ENCODE assay signal across 24 mouse cellular contexts in the genomic region with DNA sequence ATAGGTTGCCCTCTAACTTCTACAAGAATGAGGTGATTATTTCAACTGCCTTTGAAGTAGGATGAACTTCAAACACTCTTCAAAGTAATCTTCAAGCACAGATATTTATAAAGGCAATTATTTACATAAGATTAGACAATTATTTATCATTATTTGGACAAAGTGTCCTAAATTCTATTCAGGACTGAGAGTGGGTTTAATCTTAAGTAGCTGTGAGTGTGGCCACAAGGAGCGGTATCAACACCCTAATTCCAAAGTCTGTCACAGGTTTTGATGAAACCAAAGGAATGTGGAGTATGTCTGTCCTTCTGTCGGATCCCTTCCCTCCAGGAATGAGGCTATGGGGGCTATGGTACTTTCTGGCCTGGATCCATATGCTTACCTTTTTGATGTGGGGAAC. TPM values are rescaled to one million over a fixed set of nuclear protein-coding genes. Genes with fewer than 3 reads are reported as not detected.
A peak's percentile ranks its signal among the peaks of the same experiment; 100 is the strongest.
DNase-seq lines count a peak whose midpoint lies in the region; ATAC-seq and TF ChIP-seq lines count a peak whose summit lies in the region.
"Had no signal": no experiment of that assay in that cellular context is flagged by ENCODE, and none has a peak within 500 bp of the region (broad histone marks: within the 10 kb centered on the region; RNA-seq: fewer than 3 reads in every experiment).

No protein-coding gene starts in this region.

- peaks cover 17% of the 10 kb centered on the region for H3K4me1 ChIP-seq in lung, embryonic 14.5 days (ENCODE audit: insufficient read depth)
- peaks cover 40% of the 10 kb centered on the region for H3K4me1 ChIP-seq in lung, embryonic 16.5 days (replicated peaks; ENCODE audit: control insufficient read depth, insufficient read depth, low read length)
- peaks cover 2% of the 10 kb centered on the region for H3K4me1 ChIP-seq in neural tube, embryonic 15.5 days

- H3K27ac ChIP-seq in lung, embryonic 14.5 days (ENCODE audit: low read depth): no peak overlapping the region; the same call in 1 of the 2 replicates
- no peak overlapping the region; the same call in 1 of the 2 replicates for H3K27ac ChIP-seq in lung, embryonic 16.5 days (ENCODE audit: low read length)
- no peak overlapping the region for H3K27ac ChIP-seq in neural tube, embryonic 15.5 days (replicated peaks)
- H3K27ac ChIP-seq: embryonic facial prominence, embryonic 10.5 days; embryonic facial prominence, embryonic 12.5 days; forebrain, embryonic 13.5 days; forebrain, embryonic 15.5 days had no signal

- no peak overlapping the region for H3K4me3 ChIP-seq in lung, embryonic 14.5 days (ENCODE audit: low read depth, low read length)
- no peak overlapping the region for H3K4me3 ChIP-seq in lung, embryonic 16.5 days (ENCODE audit: low read length)
- no peak overlapping the region for H3K4me3 ChIP-seq in neural tube, embryonic 15.5 days (replicated peaks)
- H3K4me3 ChIP-seq: embryonic facial prominence, embryonic 10.5 days; embryonic facial prominence, embryonic 12.5 days; forebrain, embryonic 13.5 days; forebrain, embryonic 15.5 days had no signal

- H3K4me2 ChIP-seq in lung, embryonic 14.5 days: no peak overlapping the region
- H3K4me2 ChIP-seq in lung, embryonic 16.5 days (ENCODE audit: low read depth, low read length): no peak overlapping the region
- no peak overlapping the region for H3K4me2 ChIP-seq in neural tube, embryonic 15.5 days
- H3K4me2 ChIP-seq: embryonic facial prominence, embryonic 12.5 days; forebrain, embryonic 13.5 days; forebrain, embryonic 15.5 days had no signal

- peak; percentile 21 for DNase-seq in lung, embryonic 14.5 days
- DNase-seq in lung, postnatal 10 days: no peak
- no peak for DNase-seq in lung, postnatal 25 days (ENCODE audit: low spot score)
- peak; percentile 76 for DNase-seq in Muller cell, postnatal 12 days (ENCODE audit: inconsistent ontology term)
- DNase-seq: adrenal gland, adult 8-10 months; adrenal gland, postnatal 14 days; adrenal gland, postnatal 36 days; cerebellum, adult 11-12 months; cerebellum, adult 2 months; cerebellum, adult 9-10 months; cerebellum, postnatal 10 days; cerebellum, postnatal 25 days had no signal

- peak; percentile 53 for ATAC-seq in lung, embryonic 14.5 days (ENCODE audit: insufficient read depth)
- ATAC-seq in lung, embryonic 16.5 days (ENCODE audit: low read depth): peak; percentile 41; the same call in 1 of the 2 replicates
- no peak for ATAC-seq in neural tube, embryonic 15.5 days (ENCODE audit: low FRiP score)
- ATAC-seq: activated CD4-positive, CD25-positive, alpha-beta regulatory T cell, adult 4 months; forebrain, embryonic 13.5 days; forebrain, embryonic 15.5 days; Patski had no signal

- peaks cover 25% of the 10 kb centered on the region for H3K36me3 ChIP-seq in lung, embryonic 14.5 days (ENCODE audit: insufficient read depth)
- H3K36me3 ChIP-seq in lung, embryonic 16.5 days (ENCODE audit: control insufficient read depth, insufficient read depth, low read length): peaks cover 10% of the 10 kb centered on the region
- H3K36me3 ChIP-seq in neural tube, embryonic 15.5 days: peaks cover 27% of the 10 kb centered on the region

- H3K9me3 ChIP-seq in lung, embryonic 14.5 days (ENCODE audit: low read depth, low read length): no peaks in the 10 kb centered on the region
- H3K9me3 ChIP-seq in lung, embryonic 16.5 days (ENCODE audit: control insufficient read depth, low read length): no peaks in the 10 kb centered on the region
- no peaks in the 10 kb centered on the region for H3K9me3 ChIP-seq in neural tube, embryonic 15.5 days (replicated peaks)
- H3K9me3 ChIP-seq: embryonic facial prominence, embryonic 10.5 days; embryonic facial prominence, embryonic 12.5 days; forebrain, embryonic 13.5 days; forebrain, embryonic 15.5 days had no signal

- H3K27me3 ChIP-seq in lung, embryonic 14.5 days (ENCODE audit: insufficient read depth, low read length): no peaks in the 10 kb centered on the region
- no peaks in the 10 kb centered on the region for H3K27me3 ChIP-seq in lung, embryonic 16.5 days (ENCODE audit: control insufficient read depth, insufficient read depth, low read depth, low read length)
- no peaks in the 10 kb centered on the region for H3K27me3 ChIP-seq in neural tube, embryonic 15.5 days (replicated peaks)
- H3K27me3 ChIP-seq: embryonic facial prominence, embryonic 12.5 days; forebrain, embryonic 13.5 days; forebrain, embryonic 15.5 days; Patski had no signal

- no peak overlapping the region for H3K9ac ChIP-seq in lung, embryonic 14.5 days
- H3K9ac ChIP-seq in lung, embryonic 16.5 days (ENCODE audit: low read length): no peak overlapping the region
- no peak overlapping the region for H3K9ac ChIP-seq in neural tube, embryonic 15.5 days (replicated peaks)
- H3K9ac ChIP-seq: embryonic facial prominence, embryonic 12.5 days; forebrain, embryonic 13.5 days; forebrain, embryonic 15.5 days had no signal

- TF ChIP-seq CTCF in lung, embryonic 14.5 days (IDR thresholded peaks at IDR 0.05; ENCODE audit: low read depth): 0 out of 2 replicates have a peak, but pooled peaks have one; percentile 25

- 21% methylated on average over 2 of the region's 2 CpGs for WGBS in lung, embryonic 14.5 days
- 30% methylated on average over 2 of the region's 2 CpGs for WGBS in lung, embryonic 16.5 days
- 86% methylated on average over 2 of the region's 2 CpGs for WGBS in neural tube, embryonic 15.5 days

RNA-seq across cellular contexts. Expression of gene Cttnbp2nl, which starts 38.0 kb away (rescaled TPM):
- polyA plus RNA-seq in lung, embryonic 14.5 days (2014; fragmentation: Nextera tagmentation; extraction: Ambion mirVana): 38.5 and 42.3 TPM in 2 replicates
- 36.3 and 38.2 TPM in 2 replicates for polyA plus RNA-seq in lung, embryonic 16.5 days (2015; fragmentation: Nextera tagmentation; extraction: Ambion mirVana)
- 35.8 and 38.8 TPM in 2 replicates for polyA plus RNA-seq in neural tube, embryonic 15.5 days (2015; fragmentation: Nextera tagmentation; extraction: Ambion mirVana)
- polyA plus RNA-seq: activated CD4-positive, CD25-positive, alpha-beta regulatory T cell, adult 4 months had no signal

RNA-seq across cellular contexts. Expression of gene 4930564D02Rik, which starts 51.7 kb away (rescaled TPM):
- not detected in 2 replicates for polyA plus RNA-seq in lung, embryonic 14.5 days (2014; fragmentation: Nextera tagmentation; extraction: Ambion mirVana)
- not detected in 2 replicates for polyA plus RNA-seq in lung, embryonic 16.5 days (2015; fragmentation: Nextera tagmentation; extraction: Ambion mirVana)
- not detected in 2 replicates for polyA plus RNA-seq in neural tube, embryonic 15.5 days (2015; fragmentation: Nextera tagmentation; extraction: Ambion mirVana)
- polyA plus RNA-seq: activated CD4-positive, CD25-positive, alpha-beta regulatory T cell, adult 4 months; C2C12; cerebellum, adult 2 months; cortical plate, adult 2 months; embryonic facial prominence, embryonic 10.5 days; embryonic facial prominence, embryonic 12.5 days; embryonic facial prominence, embryonic 14.5 days; forebrain, embryonic 11.5 days; forebrain, embryonic 13.5 days; forebrain, embryonic 15.5 days; Patski had no signal

RNA-seq across cellular contexts. Expression of gene Wnt2b, which starts 53.2 kb away (rescaled TPM):
- polyA plus RNA-seq in lung, embryonic 14.5 days (2014; fragmentation: Nextera tagmentation; extraction: Ambion mirVana): 2.8 and 3.4 TPM in 2 replicates
- polyA plus RNA-seq in lung, embryonic 16.5 days (2015; fragmentation: Nextera tagmentation; extraction: Ambion mirVana): 1.0 and 1.3 TPM in 2 replicates
- polyA plus RNA-seq in neural tube, embryonic 15.5 days (2015; fragmentation: Nextera tagmentation; extraction: Ambion mirVana): 0.78 and 0.88 TPM in 2 replicates

Comparison
In these comparisons a context has a peak if more than half of its experiments do, and no peak if none do; other contexts are left out.
1. DNase-seq: peak in lung, embryonic 14.5 days (single experiment) and Muller cell, postnatal 12 days (single experiment); none in lung, postnatal 10 days (single experiment) and lung, postnatal 25 days (single experiment).